ENCODE assay signal across 9 mouse cellular contexts in genomic region chr2:124090231-124091141, GRCm38 (mm10). TPM values are rescaled to one million over a fixed set of nuclear protein-coding genes. Genes with fewer than 3 reads are reported as not detected.
DNase-seq lines count a peak whose midpoint lies in the region; TF ChIP-seq lines count a peak whose summit lies in the region.
"Had no signal": no experiment of that assay in that cellular context is flagged by ENCODE, and none has a peak within 500 bp of the region (broad histone marks: within the 10 kb centered on the region; RNA-seq: fewer than 3 reads in every experiment).

No protein-coding gene starts in this region.

- intact Hi-C loops in gastrocnemius, postnatal 36 days (cut with DNase I) = loop anchor here (10.0 kb wide), 1 partner anchor 704 kb away; no protein-coding TSS in a partner anchor

- H3K4me1 ChIP-seq in lung, adult 2 months (ENCODE audit: control insufficient read depth, insufficient read depth, low read length) = no peaks in the 10 kb centered on the region; the same call in 1 of the 2 replicates

- H3K4me3 ChIP-seq in lung, adult 2 months (replicated peaks; ENCODE audit: extremely low read depth, low read depth, low read length) = peak overlapping the region; percentile 65

- DNase-seq in gastrocnemius, postnatal 10 days = peak; percentile 6
- DNase-seq in gastrocnemius, postnatal 25 days = no peak
- peak; percentile 6 for DNase-seq in cerebellum, adult 9-11 months
- DNase-seq in frontal cortex, postnatal 10 days (ENCODE audit: low spot score in 2 of 2) = peak; percentile 32 to 51
- DNase-seq in kidney, postnatal 4 days = peak; percentile 14 to 27
- DNase-seq in lung, adult 2 months = peak; percentile 14
- peak; percentile 49 for DNase-seq in retina, postnatal 1 day
- DNase-seq in gastrocnemius, postnatal 36 days = no peak

- no peak for TF ChIP-seq CTCF in lung, adult 2 months (IDR thresholded peaks at IDR 0.05; ENCODE audit: insufficient read depth, low read length)

- 1% methylated on average over 49 of the region's 49 CpGs for WGBS in lung, adult 2 months

- TF ChIP-seq POLR2A in lung, adult 2 months (IDR thresholded peaks at IDR 0.05; ENCODE audit: borderline replicate concordance, extremely low read depth, low read depth, low read length) = no peak

RNA-seq across cellular contexts. Expression of gene Sema6d, which starts 0.7 kb away (rescaled TPM):
- total RNA-seq in gastrocnemius, postnatal 10 days (2021) = 10 to 100 TPM; 16.4 to 23.7 TPM
- 1 to 10 TPM; 5.8 to 6.6 TPM for total RNA-seq in gastrocnemius, postnatal 25 days (2021)
- polyA plus RNA-seq in lung, adult 2 months (2012; rRNA removed) = 25.3 and 25.7 TPM in 2 replicates
- 1 to 10 TPM; 3.8 to 6.6 TPM for total RNA-seq in gastrocnemius, postnatal 36 days (2021)
- total RNA-seq: hematopoietic stem cell, adult 5-6 weeks had no signal

Comparison
In these comparisons a context has a peak if more than half of its experiments do, and no peak if none do; other contexts are left out.
1. DNase-seq: peak in gastrocnemius, postnatal 10 days (single experiment), cerebellum, adult 9-11 months (single experiment), frontal cortex, postnatal 10 days (2 of 2), kidney, postnatal 4 days (2 of 2), lung, adult 2 months (single experiment) and retina, postnatal 1 day (single experiment); none in gastrocnemius, postnatal 25 days (single experiment) and gastrocnemius, postnatal 36 days (0 of 2).